Mouse (Mus musculus) forebrain, embryonic 14.5 days (tissue): ENCODE results near the gene Pctp. TPM values are rescaled to one million over a fixed set of nuclear protein-coding genes. Genes with fewer than 3 reads are reported as not detected.

Source experiments
- ATAC-seq: fragments of 200-750 bp; cut with Nextera tagmentation; 2 replicates; pipeline ENCODE4 v1.8.0; 2017; ENCODE audit warnings: mild to moderate bottlenecking, moderate library complexity
- DNase-seq: peaks from one replicate; pipeline ENCODE4 v3.0.0-alpha.2; 2015; ENCODE audit warnings: low spot score
- H3K27ac ChIP-seq: fragments of 300-500 bp; sonication (generic); 2 replicates; pipeline ENCODE4 v1.5.1; 2014; ENCODE audit warnings: low read depth, mild to moderate bottlenecking, control low read depth, low read length, moderate library complexity
- H3K27me3 ChIP-seq: fragments of 300-500 bp; sonication (generic); replicated peaks from 2 replicates; pipeline ENCODE4 v1.6.1; 2014; ENCODE audit warnings: low read length, control low read depth, mixed read lengths; ENCODE audit not compliant: control insufficient read depth, insufficient read depth
- H3K36me3 ChIP-seq: fragments of 300-500 bp; sonication (generic); 2 replicates; pipeline ENCODE4 v1.6.1; 2014; ENCODE audit warnings: low read length, control low read depth; ENCODE audit not compliant: control insufficient read depth, insufficient read depth
- H3K4me1 ChIP-seq: fragments of 300-500 bp; sonication (generic); 2 replicates; pipeline ENCODE4 v1.6.1; 2014; ENCODE audit warnings: antibody characterized with exemption, low read length, control low read depth; ENCODE audit not compliant: control insufficient read depth, insufficient read depth
- H3K4me2 ChIP-seq: fragments of 300-500 bp; sonication (generic); 2 replicates; pipeline ENCODE4 v1.6.1; 2014; ENCODE audit warnings: mild to moderate bottlenecking, control low read depth, low read length
- H3K4me3 ChIP-seq: fragments of 300-500 bp; sonication (generic); 2 replicates; pipeline ENCODE4 v1.5.1; 2014; ENCODE audit warnings: low read depth, low read length, control low read depth
- H3K9ac ChIP-seq: fragments of 300-500 bp; sonication (generic); 2 replicates; pipeline ENCODE4 v1.6.1; 2014; ENCODE audit warnings: mild to moderate bottlenecking, low read length, control low read depth, moderate library complexity
- H3K9me3 ChIP-seq: fragments of 300-500 bp; sonication (generic); replicated peaks from 2 replicates; pipeline ENCODE4 v1.6.1; 2016; ENCODE audit warnings: low read length, control low read depth, mixed read lengths; ENCODE audit not compliant: control insufficient read depth
- WGBS: fragments of 180-500 bp; shearing (Covaris S2); extraction: QIAGEN DNeasy Blood & Tissue Kit; methylation state at CpG from one replicate; pipeline ENCODE4 v1.1.7; 2014; 5-methylcytosine and 5-hydroxymethylcytosine counted together
- polyA plus RNA-seq: library from polyadenylated mRNA; unstranded; fragments of >200 nt; fragmentation: Nextera tagmentation; extraction: Ambion mirVana; gene quantifications from 2 replicates; pipeline ENCODE4 v1.2.1, GENCODE M21; 2014

Pctp gene
- 0.48 and 0.80 TPM in 2 replicates for polyA plus RNA-seq

- H3K4me2 ChIP-seq: peak within 1 kb of the TSS; percentile 70
- H3K36me3 ChIP-seq: no peaks in the 10 kb centered on the region
- H3K27ac ChIP-seq: no peak within 1 kb of the TSS
- peak within 1 kb of the TSS; percentile 59 for H3K9ac ChIP-seq
- DNase-seq (peak; percentile 66), ATAC-seq (peak; percentile 71)
- peak within 1 kb of the TSS; percentile 45 for H3K4me3 ChIP-seq
- H3K27me3 ChIP-seq: no peaks in the 10 kb centered on the region
- H3K4me1 ChIP-seq: peaks cover 2% of the 10 kb centered on the region; the same call in 1 of the 2 replicates
- 12% methylated on average over 35 of the region's 35 CpGs for WGBS
- H3K9me3 ChIP-seq: no peaks in the 10 kb centered on the region
These were observed at the start of gene Pctp for GRCm38 (mm10) chr11:90002231-90002986. Gene Pctp, minus strand, starts transcription at chr11:90002894.

- no peaks in the 10 kb centered on the region for H3K36me3 ChIP-seq
- no peaks in the 10 kb centered on the region for H3K4me1 ChIP-seq
- DNase-seq (no peak), ATAC-seq (no peak)
- H3K9ac ChIP-seq: no peak overlapping the region
- no peaks in the 10 kb centered on the region for H3K27me3 ChIP-seq
- H3K27ac ChIP-seq: no peak overlapping the region
- H3K4me3 ChIP-seq: no peak overlapping the region
- 88% methylated on average over 7 of the region's 7 CpGs for WGBS
- no peak overlapping the region for H3K4me2 ChIP-seq
- H3K9me3 ChIP-seq: no peaks in the 10 kb centered on the region
These were observed 47.3 kb upstream of the Pctp start for GRCm38 (mm10) chr11:90050016-90050415.

GRCm38 (mm10) chr11:90047271-90047670 lies 44.6 kb upstream of the Pctp start:
- Histone ChIP-seq H3K27me3 (no peaks in the 10 kb centered on the region), H3K9me3 (no peaks in the 10 kb centered on the region), H3K9ac (no peak overlapping the region), H3K4me3 (no peak overlapping the region), H3K36me3 (no peaks in the 10 kb centered on the region), H3K27ac (no peak overlapping the region), H3K4me2 (no peak overlapping the region), H3K4me1 (no peaks in the 10 kb centered on the region)
- DNase-seq (no peak), ATAC-seq (no peak)
- 93% methylated on average over 9 of the region's 9 CpGs for WGBS

- WGBS: 50% methylated on average over 7 of the region's 7 CpGs
- DNase-seq (no peak), ATAC-seq (no peak)
- no peaks in the 10 kb centered on the region for H3K36me3 ChIP-seq
- no peaks in the 10 kb centered on the region for H3K4me1 ChIP-seq
- H3K27ac ChIP-seq: no peak overlapping the region
- no peak overlapping the region for H3K4me2 ChIP-seq
- no peaks in the 10 kb centered on the region for H3K9me3 ChIP-seq
- H3K9ac ChIP-seq: no peak overlapping the region
- H3K4me3 ChIP-seq: no peak overlapping the region
- H3K27me3 ChIP-seq: no peaks in the 10 kb centered on the region
These were observed 43.5 kb upstream of the Pctp start for GRCm38 (mm10) chr11:90046211-90046610.

GRCm38 (mm10) chr11:90044459-90044858 lies 41.8 kb upstream of the Pctp start:
- H3K4me2 ChIP-seq: no peak overlapping the region
- H3K4me1 ChIP-seq: no peaks in the 10 kb centered on the region
- no peak overlapping the region for H3K9ac ChIP-seq
- no peaks in the 10 kb centered on the region for H3K36me3 ChIP-seq
- 95% methylated on average over 4 of the region's 4 CpGs for WGBS
- ATAC-seq: no peak
- DNase-seq: no peak
- H3K9me3 ChIP-seq: no peaks in the 10 kb centered on the region
- no peaks in the 10 kb centered on the region for H3K27me3 ChIP-seq
- no peak overlapping the region for H3K27ac ChIP-seq
- no peak overlapping the region for H3K4me3 ChIP-seq

- Histone ChIP-seq H3K4me2 (no peak overlapping the region), H3K4me1 (no peaks in the 10 kb centered on the region), H3K9me3 (no peaks in the 10 kb centered on the region), H3K4me3 (no peak overlapping the region), H3K27me3 (no peaks in the 10 kb centered on the region), H3K36me3 (no peaks in the 10 kb centered on the region), H3K9ac (no peak overlapping the region), H3K27ac (no peak overlapping the region)
- peak; percentile 66 for DNase-seq
- no peak for ATAC-seq
- 22% methylated on average over 5 of the region's 5 CpGs for WGBS
These were observed 35.3 kb upstream of the Pctp start for GRCm38 (mm10) chr11:90038022-90038421.

GRCm38 (mm10) chr11:90036416-90036815 lies 33.7 kb upstream of the Pctp start:
- Histone ChIP-seq H3K4me1 (no peaks in the 10 kb centered on the region), H3K4me3 (no peak overlapping the region), H3K36me3 (no peaks in the 10 kb centered on the region), H3K27me3 (no peaks in the 10 kb centered on the region), H3K9me3 (no peaks in the 10 kb centered on the region), H3K4me2 (no peak overlapping the region), H3K9ac (no peak overlapping the region), H3K27ac (no peak overlapping the region)
- 84% methylated on average over 4 of the region's 4 CpGs for WGBS
- DNase-seq (no peak), ATAC-seq (no peak)

- no peak for ATAC-seq
- 95% methylated on average over 14 of the region's 14 CpGs for WGBS
- no peak overlapping the region for H3K9ac ChIP-seq
These were observed 32.8 kb upstream of the Pctp start for GRCm38 (mm10) chr11:90035532-90035931.

GRCm38 (mm10) chr11:90034646-90035045 lies 32.0 kb upstream of the Pctp start:
- Histone ChIP-seq H3K27me3 (no peaks in the 10 kb centered on the region), H3K9ac (no peak overlapping the region), H3K4me2 (no peak overlapping the region), H3K9me3 (no peaks in the 10 kb centered on the region), H3K4me3 (no peak overlapping the region), H3K36me3 (no peaks in the 10 kb centered on the region), H3K4me1 (no peaks in the 10 kb centered on the region; the same call in 1 of the 2 replicates), H3K27ac (no peak overlapping the region)
- ATAC-seq: no peak
- no peak for DNase-seq
- WGBS: 89% methylated on average over 12 of the region's 12 CpGs

More at GRCm38 (mm10) chr11:90035532-90035931, 32.8 kb upstream of the Pctp start:
- H3K4me2 ChIP-seq: no peak overlapping the region
- no peak overlapping the region for H3K4me3 ChIP-seq
- H3K9me3 ChIP-seq: no peaks in the 10 kb centered on the region
- H3K27ac ChIP-seq: no peak overlapping the region
- no peaks in the 10 kb centered on the region for H3K36me3 ChIP-seq
- H3K27me3 ChIP-seq: no peaks in the 10 kb centered on the region
- no peak for DNase-seq
- no peaks in the 10 kb centered on the region for H3K4me1 ChIP-seq
